Mouse (Mus musculus) small intestine, adult 2 months (tissue): ENCODE measurements around the gene Cacna1d.

Experiments used
- CTCF ChIP-seq: fragments of 200-500 bp; IDR thresholded peaks from 2 replicates; pipeline ENCODE4 v1.5.1; 2012; ENCODE audit warnings: low read depth, mild to moderate bottlenecking, control low read depth, inconsistent platforms, low read length, moderate library complexity, mixed read lengths; ENCODE audit not compliant: insufficient replicate concordance, insufficient read length; ENCODE audit errors: extremely low read depth
- POLR2A ChIP-seq: fragments of 200-500 bp; IDR thresholded peaks from 2 replicates; pipeline ENCODE4 v1.6.1; 2012; ENCODE audit warnings: low read depth, mild to moderate bottlenecking, control low read depth, inconsistent platforms, low read length, moderate library complexity

GRCm38 (mm10) chr14:30265728-30266127, 225.5 kb downstream of the Cacna1d start:
- TF ChIP-seq POLR2A: no peak
- TF ChIP-seq CTCF: no peak
